15 mouse cellular contexts compared by ENCODE assay signal in the genomic region with DNA sequence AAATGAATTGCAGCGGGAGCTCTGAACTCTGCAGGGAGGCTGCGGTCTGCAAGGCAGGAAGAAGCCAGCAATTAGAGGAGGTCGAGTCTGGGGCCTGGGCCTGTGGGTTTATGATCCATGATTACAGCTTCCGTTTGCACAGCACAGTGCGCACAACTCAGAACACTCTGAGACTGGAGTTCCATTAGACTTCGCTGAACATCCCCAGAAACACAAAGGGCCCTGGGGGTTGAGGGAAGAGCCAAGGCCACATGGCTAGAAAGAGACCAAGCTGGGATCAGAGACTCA. TPM values are rescaled to one million over a fixed set of nuclear protein-coding genes. Genes with fewer than 3 reads are reported as not detected.
DNase-seq lines count a peak whose midpoint lies in the region; ATAC-seq and TF ChIP-seq lines count a peak whose summit lies in the region.
"Had no signal": no experiment of that assay in that cellular context is flagged by ENCODE, and none has a peak within 500 bp of the region (broad histone marks: within the 10 kb centered on the region; RNA-seq: fewer than 3 reads in every experiment).

No protein-coding gene starts in this region.

- no peaks in the 10 kb centered on the region for H3K36me3 ChIP-seq in midbrain, postnatal 0 days (ENCODE audit: insufficient read depth, low read length)
- no peaks in the 10 kb centered on the region for H3K36me3 ChIP-seq in midbrain, embryonic 15.5 days (replicated peaks)
- H3K36me3 ChIP-seq: G1E; midbrain, embryonic 10.5 days had no signal

- no peaks in the 10 kb centered on the region for H3K27me3 ChIP-seq in midbrain, postnatal 0 days (ENCODE audit: insufficient read depth, low read length)
- H3K27me3 ChIP-seq in midbrain, embryonic 15.5 days (replicated peaks) = no peaks in the 10 kb centered on the region

- no peaks in the 10 kb centered on the region for H3K4me1 ChIP-seq in midbrain, postnatal 0 days (ENCODE audit: insufficient read depth, low read length)
- H3K4me1 ChIP-seq in midbrain, embryonic 15.5 days = peaks cover 7% of the 10 kb centered on the region; the same call in 1 of the 2 replicates

- TF ChIP-seq CTCF in gastrocnemius, adult 2 months (IDR thresholded peaks at IDR 0.05) = no peak
- TF ChIP-seq CTCF in midbrain, postnatal 0 days (IDR thresholded peaks at IDR 0.05) = no peak

- no peak for DNase-seq in gastrocnemius, adult 2 months
- DNase-seq in gastrocnemius, postnatal 25 days = no peak
- DNase-seq in midbrain, postnatal 0 days (ENCODE audit: low spot score) = no peak
- DNase-seq in forelimb bud, embryonic 11.5 days (ENCODE audit: low read depth, low spot score) = peak; percentile 69
- no peak for DNase-seq in left cerebral cortex, postnatal 25 days (ENCODE audit: low spot score in 2 of 2)
- DNase-seq: adrenal gland, postnatal 25 days; heart, adult 11 months; heart, postnatal 10 days; lung, postnatal 10 days had no signal

- peak overlapping the region; percentile 89 for H3K27ac ChIP-seq in gastrocnemius, adult 2 months
- H3K27ac ChIP-seq in midbrain, postnatal 0 days (ENCODE audit: low read depth, low read length) = no peak overlapping the region
- H3K27ac ChIP-seq in midbrain, embryonic 15.5 days = no peak overlapping the region
- H3K27ac ChIP-seq: midbrain, embryonic 10.5 days had no signal

- H3K9ac ChIP-seq in midbrain, postnatal 0 days (replicated peaks; ENCODE audit: low read length, poor library complexity, severe bottlenecking) = 0 out of 2 replicates have a peak overlapping the region, but pooled peaks have one; percentile 1
- no peak overlapping the region for H3K9ac ChIP-seq in midbrain, embryonic 15.5 days

- no peaks in the 10 kb centered on the region for H3K9me3 ChIP-seq in midbrain, postnatal 0 days (ENCODE audit: low read length)
- H3K9me3 ChIP-seq in midbrain, embryonic 15.5 days = no peaks in the 10 kb centered on the region
- H3K9me3 ChIP-seq: G1E; midbrain, embryonic 10.5 days had no signal

- H3K4me3 ChIP-seq in gastrocnemius, adult 2 months = no peak overlapping the region
- no peak overlapping the region for H3K4me3 ChIP-seq in midbrain, postnatal 0 days (ENCODE audit: low read depth, low read length)
- no peak overlapping the region for H3K4me3 ChIP-seq in midbrain, embryonic 15.5 days
- H3K4me3 ChIP-seq: midbrain, embryonic 10.5 days had no signal

- intact Hi-C loops in gastrocnemius, adult 2 months (cut with DNase I) = no loop called here
- intact Hi-C loops in left cerebral cortex, postnatal 25 days (cut with DNase I) = no loop called here

- no peak for ATAC-seq in midbrain, postnatal 0 days (ENCODE audit: low FRiP score)
- no peak for ATAC-seq in midbrain, embryonic 15.5 days (replicated peaks)
- ATAC-seq in megakaryocyte progenitor cell, adult 5-6 weeks (replicated peaks; ENCODE audit: poor library complexity) = 0 out of 2 replicates have a peak, but pooled peaks have one; percentile 46
- ATAC-seq in inflammation-experienced regulatory T-cells, adult 6 months = no peak

- 57% methylated on average over 6 of the region's 6 CpGs for WGBS in midbrain, postnatal 0 days
- 58% methylated on average over 6 of the region's 6 CpGs for WGBS in midbrain, embryonic 15.5 days

- H3K4me2 ChIP-seq in midbrain, postnatal 0 days (ENCODE audit: low read depth, low read length, poor library complexity, severe bottlenecking) = no peak overlapping the region
- H3K4me2 ChIP-seq in midbrain, embryonic 15.5 days = no peak overlapping the region
- H3K4me2 ChIP-seq: liver, embryonic 11.5 days had no signal

RNA-seq across cellular contexts. Expression of gene Ablim2, which starts 16.4 kb away (rescaled TPM):
- 10 to 100 TPM; 40.7 to 42.5 TPM for total RNA-seq in gastrocnemius, adult 2 months (2021)
- 10 to 100 TPM; 33.4 to 42.7 TPM for total RNA-seq in gastrocnemius, postnatal 25 days (2021)
- total RNA-seq in midbrain, postnatal 0 days (2014; rRNA removed) = 44.9 and 51.4 TPM in 2 replicates
- 31.7 and 32.2 TPM in 2 replicates for polyA plus RNA-seq in midbrain, postnatal 0 days (2015; fragmentation: Nextera tagmentation; extraction: Ambion mirVana)
- 21.3 and 25.7 TPM in 2 replicates for polyA plus RNA-seq in midbrain, embryonic 15.5 days (2015; fragmentation: Nextera tagmentation; extraction: Ambion mirVana)
- 0.59 TPM in 1 of 2 replicates, not detected in the other for total RNA-seq in megakaryocyte progenitor cell, adult 5-6 weeks (2015)
- total RNA-seq in megakaryocyte progenitor cell, adult 5-6 weeks (2017) = 0.14 TPM in 1 of 2 replicates, not detected in the other
- polyA plus RNA-seq in inflammation-experienced regulatory T-cells, adult 6 months (2017; shearing (Covaris generic)) = 1 to 10 TPM; 1.8 to 2.1 (median 1.8) TPM
- total RNA-seq in left cerebral cortex, postnatal 25 days (2021) = 100 to 1,000 TPM; 175 to 209 TPM
- polyA plus RNA-seq: G1E had no signal

RNA-seq across cellular contexts. Expression of gene Sh3tc1, which starts 34.3 kb away (rescaled TPM):
- total RNA-seq in gastrocnemius, adult 2 months (2021) = 1 to 10 TPM; 2.2 to 2.4 TPM
- total RNA-seq in gastrocnemius, postnatal 25 days (2021) = 1 to 10 TPM; 1.8 to 2.1 TPM
- total RNA-seq in midbrain, postnatal 0 days (2014; rRNA removed) = 1.9 and 3.6 TPM in 2 replicates
- polyA plus RNA-seq in midbrain, postnatal 0 days (2015; fragmentation: Nextera tagmentation; extraction: Ambion mirVana) = 1.8 TPM in 2 replicates
- 2.5 and 3.5 TPM in 2 replicates for polyA plus RNA-seq in midbrain, embryonic 15.5 days (2015; fragmentation: Nextera tagmentation; extraction: Ambion mirVana)
- total RNA-seq in megakaryocyte progenitor cell, adult 5-6 weeks (2015) = 2.7 and 4.1 TPM in 2 replicates
- 2.9 and 5.5 TPM in 2 replicates for total RNA-seq in megakaryocyte progenitor cell, adult 5-6 weeks (2017)
- polyA plus RNA-seq in inflammation-experienced regulatory T-cells, adult 6 months (2017; shearing (Covaris generic)) = 1 to 10 TPM; 1.1 to 2.2 (median 1.4) TPM
- total RNA-seq in left cerebral cortex, postnatal 25 days (2021) = 1 to 10 TPM; 2.7 to 3.0 TPM

Comparison
In these comparisons a context has a peak if more than half of its experiments do, and no peak if none do; other contexts are left out.
1. RNA of gene Ablim2, which starts 16.4 kb away (total RNA-seq): 175 to 209 TPM in left cerebral cortex, postnatal 25 days, 44.9 to 51.4 TPM in midbrain, postnatal 0 days, 33.4 to 42.7 TPM in gastrocnemius, postnatal 25 days and 40.7 to 42.5 TPM in gastrocnemius, adult 2 months; 0.14 to 0.59 TPM in megakaryocyte progenitor cell, adult 5-6 weeks; every median in the first group is over 10 times any median in the second.